In genomic region chr11:97427794-97428725, GRCm38 (mm10) we compare ENCODE assay signal across 8 mouse cellular contexts. TPM values are rescaled to one million over a fixed set of nuclear protein-coding genes. Genes with fewer than 3 reads are reported as not detected.
DNase-seq lines count a peak whose midpoint lies in the region; ATAC-seq and TF ChIP-seq lines count a peak whose summit lies in the region.

No protein-coding gene starts in this region.

- TF ChIP-seq CTCF in layer of hippocampus, adult 2 months (conservative IDR thresholded peaks at IDR 0.05), result no peak

- H3K4me1 ChIP-seq in hindbrain, embryonic 13.5 days (replicated peaks), result peaks cover 24% of the 10 kb centered on the region

- DNase-seq in layer of hippocampus, adult 2 months (ENCODE audit: low spot score in 2 of 2), result peak; percentile 63 to 66
- DNase-seq in layer of hippocampus, adult 9-10 months (ENCODE audit: low spot score), result no peak
- peak; percentile 75 for DNase-seq in cerebellum, adult 9-10 months
- peak; percentile 89 for DNase-seq in forelimb bud, embryonic 11.5 days (ENCODE audit: low read depth, low spot score)
- DNase-seq in left cerebral cortex, postnatal 25 days (ENCODE audit: low spot score in 2 of 2), result peak; percentile 61 to 83
- peak; percentile 50 to 60 for DNase-seq in spleen, adult 18-20 months

- H3K9me3 ChIP-seq in hindbrain, embryonic 13.5 days, result no peaks in the 10 kb centered on the region

- peak overlapping the region; percentile 69 for H3K9ac ChIP-seq in hindbrain, embryonic 13.5 days

- no peaks in the 10 kb centered on the region for H3K36me3 ChIP-seq in hindbrain, embryonic 13.5 days

- intact Hi-C loops in left cerebral cortex, postnatal 25 days (cut with DNase I), result no loop called here

- H3K27me3 ChIP-seq in hindbrain, embryonic 13.5 days, result no peaks in the 10 kb centered on the region

- WGBS in hindbrain, embryonic 13.5 days, result 2% methylated on average over 32 of the region's 32 CpGs

- H3K4me3 ChIP-seq in layer of hippocampus, adult 2 months, result peak overlapping the region; percentile 53
- peak overlapping the region; percentile 37 for H3K4me3 ChIP-seq in hindbrain, embryonic 13.5 days

- H3K27ac ChIP-seq in layer of hippocampus, adult 2 months, result peak overlapping the region; percentile 73
- peak overlapping the region; percentile 42 for H3K27ac ChIP-seq in hindbrain, embryonic 13.5 days

- ATAC-seq in hindbrain, embryonic 13.5 days (ENCODE audit: low FRiP score), result peak; percentile 76
- ATAC-seq in megakaryocyte-erythroid progenitor cell, adult 5-6 weeks (replicated peaks; ENCODE audit: low FRiP score, low TSS enrichment, poor library complexity, severe bottlenecking), result peak; percentile 81

- peak overlapping the region; percentile 69 for H3K4me2 ChIP-seq in hindbrain, embryonic 13.5 days

RNA-seq across cellular contexts. Expression of gene Arhgap23, which starts 12.7 kb away (rescaled TPM):
- 10 to 100 TPM; 66.0 to 74.1 TPM for total RNA-seq in layer of hippocampus, adult 2 months (2021)
- 6.6 and 6.7 TPM in 2 replicates for polyA plus RNA-seq in hindbrain, embryonic 13.5 days (2015; fragmentation: Nextera tagmentation; extraction: Ambion mirVana)
- total RNA-seq in left cerebral cortex, postnatal 25 days (2021), result 10 to 100 TPM; 63.8 to 66.5 TPM
- total RNA-seq in megakaryocyte-erythroid progenitor cell, adult 5-6 weeks (2014; fragmentation: Nextera tagmentation), result 18.4 and 22.3 TPM in 2 replicates
- 3.9 and 14.5 TPM in 2 replicates for total RNA-seq in megakaryocyte-erythroid progenitor cell, adult 5-6 weeks (2017)
